Mouse (Mus musculus): ENCODE measurements at regions not wholly inside any gene's neighbourhood (a gene's known extent, or its start where the extent isn't known, plus 50 kb on each side); places are given as distances from the start of the nearest gene placed in this dataset.
A peak's percentile ranks its signal among the peaks of the same experiment; 100 is the strongest.

- peak; percentile 43 for DNase-seq (ENCODE audit: extremely low spot score, low spot score)
These were observed 51.6 kb downstream of the Bex3 start for GRCm38 (mm10) chrX:136321692-136322091.

- no peak for DNase-seq (ENCODE audit: extremely low spot score, low spot score)
These were observed 95.8 kb downstream of the Bex3 start for GRCm38 (mm10) chrX:136365809-136366208.
